Mouse (Mus musculus) embryonic facial prominence, embryonic 12.5 days (tissue): ENCODE results near the gene Fbxl20. TPM values are rescaled to one million over a fixed set of nuclear protein-coding genes. Genes with fewer than 3 reads are reported as not detected.

Experiments
- ATAC-seq: fragments of 200-750 bp; cut with Nextera tagmentation; 2 replicates; pipeline ENCODE4 v1.8.0; 2017; ENCODE audit not compliant: insufficient number of reproducible peaks, insufficient read depth, low FRiP score, low TSS enrichment
- H3K27ac ChIP-seq: fragments of 300-500 bp; sonication (generic); 2 replicates; pipeline ENCODE4 v1.5.1; 2016; ENCODE audit warnings: mild to moderate bottlenecking
- H3K27me3 ChIP-seq: fragments of 300-500 bp; sonication (generic); 2 replicates; pipeline ENCODE4 v1.6.1; 2016; ENCODE audit warnings: mild to moderate bottlenecking, moderate library complexity
- H3K36me3 ChIP-seq: fragments of 300-500 bp; sonication (generic); 2 replicates; pipeline ENCODE4 v1.6.1; 2016; ENCODE audit warnings: mild to moderate bottlenecking
- H3K4me1 ChIP-seq: fragments of 300-500 bp; sonication (generic); 2 replicates; pipeline ENCODE4 v1.6.1; 2016
- H3K4me2 ChIP-seq: fragments of 300-500 bp; sonication (generic); replicated peaks from 2 replicates; pipeline ENCODE4 v1.6.1; 2016; ENCODE audit warnings: mild to moderate bottlenecking, moderate library complexity
- H3K4me3 ChIP-seq: fragments of 300-500 bp; sonication (generic); 2 replicates; pipeline ENCODE4 v1.5.1; 2016; ENCODE audit warnings: mild to moderate bottlenecking
- H3K9ac ChIP-seq: fragments of 300-500 bp; sonication (generic); 2 replicates; pipeline ENCODE4 v1.6.1; 2016; ENCODE audit warnings: mild to moderate bottlenecking, moderate library complexity
- H3K9me3 ChIP-seq: fragments of 300-500 bp; sonication (generic); 2 replicates; pipeline ENCODE4 v1.6.1; 2016; ENCODE audit warnings: mild to moderate bottlenecking, moderate library complexity
- WGBS: fragments of 180-500 bp; shearing (Covaris S2); methylation state at CpG from one replicate; pipeline ENCODE4 v1.1.7; 2016; 5-methylcytosine and 5-hydroxymethylcytosine counted together
- polyA plus RNA-seq: library from polyadenylated mRNA; unstranded; fragments of >200 nt; fragmentation: Nextera tagmentation; extraction: Ambion mirVana; gene quantifications from 2 replicates; pipeline ENCODE4 v1.2.1, GENCODE M21; 2016

Fbxl20 gene
- polyA plus RNA-seq, 1 experiment from 2014 or later: 30.6 TPM

DNA sequence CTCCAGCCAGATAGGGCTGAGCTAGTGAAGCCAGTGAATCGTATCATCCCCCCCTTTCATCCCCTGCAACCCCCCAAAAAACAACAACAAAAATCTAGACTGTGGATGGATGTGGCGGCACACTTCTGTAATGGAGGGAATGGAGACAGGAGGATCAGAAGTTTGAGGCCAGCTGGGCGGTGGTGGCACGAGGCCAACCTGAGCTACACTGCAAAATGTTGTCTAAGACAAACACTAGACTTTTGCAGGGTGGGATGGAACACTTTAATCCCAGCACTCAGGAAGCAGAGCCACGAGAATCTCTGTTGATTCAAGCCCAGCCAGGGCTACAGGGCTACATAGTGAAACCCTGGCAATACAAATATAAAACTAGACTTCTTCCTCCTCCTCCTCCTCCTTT lies 106.1 kb downstream of the Fbxl20 start:
- 79% methylated on average over 5 of the region's 5 CpGs for WGBS
- ATAC-seq: no peak
- Histone ChIP-seq H3K9ac (peak overlapping the region; percentile 5; the same call in 1 of the 2 replicates), H3K9me3 (no peaks in the 10 kb centered on the region), H3K36me3 (no peaks in the 10 kb centered on the region), H3K4me1 (no peaks in the 10 kb centered on the region), H3K27me3 (peaks cover 14% of the 10 kb centered on the region), H3K4me2 (no peak overlapping the region), H3K27ac (no peak overlapping the region), H3K4me3 (no peak overlapping the region)

- 82% methylated on average over 6 of the region's 6 CpGs for WGBS
- no peak for ATAC-seq
- no peak overlapping the region for H3K9ac ChIP-seq
These were observed 107.5 kb downstream of the Fbxl20 start for GRCm38 (mm10) chr11:98042741-98043140.

GRCm38 (mm10) chr11:98040975-98041374 lies 109.2 kb downstream of the Fbxl20 start:
- no peak overlapping the region for H3K9ac ChIP-seq
- peaks cover 6% of the 10 kb centered on the region for H3K4me1 ChIP-seq
- H3K4me3 ChIP-seq: no peak overlapping the region
- WGBS: 53% methylated on average over 8 of the region's 8 CpGs
- H3K4me2 ChIP-seq: no peak overlapping the region
- no peak for ATAC-seq
- peaks cover 25% of the 10 kb centered on the region for H3K27me3 ChIP-seq
- no peak overlapping the region for H3K27ac ChIP-seq
- H3K9me3 ChIP-seq: no peaks in the 10 kb centered on the region
- H3K36me3 ChIP-seq: no peaks in the 10 kb centered on the region

More at GRCm38 (mm10) chr11:98042741-98043140, 107.5 kb downstream of the Fbxl20 start:
- Histone ChIP-seq H3K4me3 (no peak overlapping the region), H3K36me3 (no peaks in the 10 kb centered on the region), H3K27ac (no peak overlapping the region), H3K4me1 (no peaks in the 10 kb centered on the region), H3K27me3 (peaks cover 7% of the 10 kb centered on the region; the same call in 1 of the 2 replicates), H3K4me2 (no peak overlapping the region), H3K9me3 (no peaks in the 10 kb centered on the region)

DNA sequence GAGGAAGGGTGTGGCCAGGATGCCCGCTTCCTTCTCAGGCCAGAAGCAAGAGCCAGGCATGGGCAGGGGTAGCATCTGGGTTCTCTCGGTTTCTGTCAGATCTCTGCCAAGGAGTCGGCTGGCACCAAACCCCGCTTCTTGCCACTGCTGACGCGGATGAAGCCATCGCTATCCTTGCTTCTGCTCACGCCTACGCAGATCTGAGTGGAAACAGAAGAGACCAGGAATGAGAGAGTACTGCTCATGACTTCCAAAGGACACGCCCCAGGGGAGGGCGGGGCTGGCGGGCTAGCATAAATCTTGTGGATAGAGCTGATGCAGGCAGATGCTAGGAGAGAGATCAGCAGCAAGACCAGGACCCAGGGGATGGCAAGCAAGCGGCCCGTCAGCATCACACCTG lies 112.3 kb downstream of the Fbxl20 start:
- Histone ChIP-seq H3K27me3 (peaks cover 27% of the 10 kb centered on the region), H3K4me3 (no peak overlapping the region), H3K4me1 (peaks cover 20% of the 10 kb centered on the region), H3K4me2 (no peak overlapping the region), H3K36me3 (no peaks in the 10 kb centered on the region), H3K27ac (no peak overlapping the region), H3K9me3 (no peaks in the 10 kb centered on the region), H3K9ac (no peak overlapping the region)
- no peak for ATAC-seq
- 64% methylated on average over 14 of the region's 14 CpGs for WGBS

DNA sequence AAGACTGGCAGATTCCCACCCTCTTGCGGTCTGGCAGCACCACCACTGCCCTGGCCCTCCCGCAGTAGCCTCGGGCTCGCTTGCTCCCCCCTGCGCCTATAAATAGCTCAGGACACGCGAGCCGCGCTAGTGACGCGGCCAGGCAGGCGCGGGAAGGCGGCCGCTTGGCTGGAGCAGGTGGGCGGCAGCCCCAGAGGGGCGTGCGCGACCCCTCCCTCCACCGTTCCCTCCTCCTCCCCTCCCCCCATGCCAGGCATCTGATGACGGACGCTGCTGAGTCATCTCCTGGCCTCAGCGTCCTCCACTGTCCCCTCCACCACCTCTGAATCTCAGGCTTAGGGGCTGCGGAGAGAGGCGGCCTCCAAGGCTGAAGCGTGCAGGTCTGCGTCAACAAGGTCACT lies 114.2 kb downstream of the Fbxl20 start:
- WGBS: under 1% methylated on average over 27 of the region's 27 CpGs
- H3K36me3 ChIP-seq: peaks cover 4% of the 10 kb centered on the region
- H3K27me3 ChIP-seq: peaks cover 27% of the 10 kb centered on the region
- 0 out of 2 replicates have a peak, but pooled peaks have one; percentile 26 for ATAC-seq
- peak overlapping the region; percentile 75 for H3K4me2 ChIP-seq
- peaks cover 20% of the 10 kb centered on the region for H3K4me1 ChIP-seq
- H3K4me3 ChIP-seq: peak overlapping the region; percentile 33
- H3K9ac ChIP-seq: peak overlapping the region; percentile 49
- H3K9me3 ChIP-seq: no peaks in the 10 kb centered on the region
- H3K27ac ChIP-seq: no peak overlapping the region

- H3K36me3 ChIP-seq: peaks cover 15% of the 10 kb centered on the region
- no peak for ATAC-seq
- H3K27me3 ChIP-seq: peaks cover 27% of the 10 kb centered on the region
- H3K9me3 ChIP-seq: no peaks in the 10 kb centered on the region
- no peak overlapping the region for H3K27ac ChIP-seq
- no peak overlapping the region for H3K4me3 ChIP-seq
- H3K9ac ChIP-seq: no peak overlapping the region
- WGBS: 27% methylated on average over 4 of the region's 4 CpGs
- H3K4me2 ChIP-seq: no peak overlapping the region
- H3K4me1 ChIP-seq: peaks cover 20% of the 10 kb centered on the region
These were observed 115.4 kb downstream of the Fbxl20 start for GRCm38 (mm10) chr11:98034840-98035239.

- Histone ChIP-seq H3K9me3 (no peaks in the 10 kb centered on the region), H3K4me2 (no peak overlapping the region), H3K27ac (no peak overlapping the region), H3K4me1 (peaks cover 20% of the 10 kb centered on the region), H3K27me3 (peaks cover 27% of the 10 kb centered on the region), H3K4me3 (no peak overlapping the region), H3K36me3 (peaks cover 23% of the 10 kb centered on the region), H3K9ac (no peak overlapping the region)
- no peak for ATAC-seq
- WGBS: 81% methylated on average over 5 of the region's 5 CpGs
These were observed 116.1 kb downstream of the Fbxl20 start for GRCm38 (mm10) chr11:98034061-98034460.

Other genes with a start within 250 kb of the Fbxl20 start
- 0.32 and 0.70 TPM in 2 replicates for gene Plxdc1, start 164.0 kb downstream of the Fbxl20 start, polyA plus RNA-seq
- 6.9 and 7.6 TPM in 2 replicates for gene Arl5c, start 154.2 kb downstream of the Fbxl20 start, polyA plus RNA-seq
- 14.8 and 16.6 TPM in 2 replicates for gene Cacnb1, start 127.4 kb downstream of the Fbxl20 start, polyA plus RNA-seq
- gene Rpl19, start 123.7 kb downstream of the Fbxl20 start, polyA plus RNA-seq: 942 and 959 TPM in 2 replicates
- 0.65 and 0.67 TPM in 2 replicates for gene Stac2, start 96.9 kb downstream of the Fbxl20 start, polyA plus RNA-seq
- 71.6 and 80.7 TPM in 2 replicates for gene Med1, start 42.9 kb upstream of the Fbxl20 start, polyA plus RNA-seq
- gene Cdk12, start 52.7 kb upstream of the Fbxl20 start, polyA plus RNA-seq: 15.9 and 16.7 TPM in 2 replicates
- 0.27 and 0.61 TPM in 2 replicates for gene Neurod2, start 179.2 kb upstream of the Fbxl20 start, polyA plus RNA-seq
- 0.39 and 1.0 TPM in 2 replicates for gene Ppp1r1b, start 198.0 kb upstream of the Fbxl20 start, polyA plus RNA-seq
- 39.6 and 47.6 TPM in 2 replicates for gene Stard3, start 208.0 kb upstream of the Fbxl20 start, polyA plus RNA-seq
- 1.5 and 1.7 TPM in 2 replicates for gene Tcap, start 233.4 kb upstream of the Fbxl20 start, polyA plus RNA-seq
- gene Pnmt, start 236.0 kb upstream of the Fbxl20 start, polyA plus RNA-seq: 0.33 TPM in 1 of 2 replicates, not detected in the other